Mouse (Mus musculus): ENCODE data around the gene Cacna2d3. TPM values are rescaled to one million over a fixed set of nuclear protein-coding genes. Genes with fewer than 3 reads are reported as not detected.

Cacna2d3 gene
- total RNA-seq, 1 experiment from 2014 or later: 3.7 TPM

GRCm38 (mm10) chr14:29491786-29492185, 229.9 kb downstream of the Cacna2d3 start:
- no peak for DNase-seq

DNA sequence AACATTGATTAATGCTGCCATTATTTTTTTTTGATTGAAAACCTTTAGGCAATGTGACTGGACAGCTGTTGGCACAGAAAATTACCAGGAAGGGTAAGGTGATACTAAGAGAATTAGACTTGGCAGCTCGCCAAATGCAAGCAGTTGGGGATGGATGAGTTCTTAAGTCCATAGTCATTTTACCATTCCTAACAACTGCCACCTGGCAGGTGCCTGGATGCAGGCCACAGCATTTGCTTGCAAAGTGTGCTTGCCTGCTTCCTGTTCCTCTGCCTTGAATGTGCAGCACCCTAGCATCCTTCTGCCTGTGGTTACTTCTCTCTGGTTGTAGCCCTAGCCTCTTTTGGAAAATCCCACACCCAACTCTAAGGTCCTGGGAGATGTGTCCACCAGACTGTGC, 236.2 kb downstream of the Cacna2d3 start:
- DNase-seq: no peak

- no peak for DNase-seq
Observed at GRCm38 (mm10) chr14:29478403-29478983, 243.2 kb downstream of the Cacna2d3 start.

- DNase-seq: no peak
Observed at GRCm38 (mm10) chr14:29464277-29464676, 257.4 kb downstream of the Cacna2d3 start.

- no peak for DNase-seq
Observed at GRCm38 (mm10) chr14:29449203-29449602, 272.5 kb downstream of the Cacna2d3 start.

DNA sequence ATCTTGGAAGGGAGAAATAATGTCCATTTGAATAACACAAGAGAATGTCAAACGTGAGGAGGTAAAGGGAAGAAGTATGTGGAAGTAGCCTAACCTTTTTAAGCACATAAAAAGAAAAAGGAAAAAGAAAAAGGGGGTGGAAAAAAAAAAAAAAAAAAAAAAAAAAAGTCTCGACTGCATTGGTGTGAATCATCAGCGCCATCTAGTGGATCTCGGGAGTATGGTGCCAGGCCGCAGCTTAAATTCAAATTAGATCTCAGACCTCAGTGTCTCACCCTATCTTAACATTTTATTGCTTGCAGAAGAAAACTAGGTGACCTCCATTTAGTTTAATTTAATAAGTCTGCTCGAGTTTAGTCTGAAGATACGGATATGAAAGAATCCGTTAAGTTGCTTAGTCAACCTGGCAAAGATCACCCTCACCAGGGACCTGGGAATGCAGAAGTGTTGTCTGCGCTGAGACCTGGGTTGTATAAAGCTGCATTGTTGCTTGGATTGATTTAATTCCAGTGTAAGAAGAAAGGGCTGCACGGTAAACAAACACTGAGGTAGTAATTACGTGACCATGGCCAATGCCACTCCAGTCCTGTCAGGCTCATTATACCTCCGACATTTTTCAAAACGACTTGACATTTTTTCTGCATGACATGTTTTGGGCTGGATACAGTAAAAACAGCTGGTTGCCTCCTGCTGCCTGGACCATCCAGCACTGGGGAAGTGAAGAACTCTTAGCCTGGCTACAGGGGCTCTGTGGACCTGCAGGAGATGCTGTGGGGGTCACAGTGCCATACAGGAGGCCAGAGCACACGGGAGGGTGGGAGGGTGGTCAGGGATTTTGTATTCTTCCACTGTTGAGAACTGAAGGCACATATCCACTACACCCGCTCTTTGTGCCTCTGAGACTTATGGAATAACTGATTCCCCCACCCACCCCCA, 278.3 kb downstream of the Cacna2d3 start:
- DNase-seq: peak; percentile 46

- no peak for DNase-seq
Observed at GRCm38 (mm10) chr14:29442476-29442875, 279.2 kb downstream of the Cacna2d3 start.

DNA sequence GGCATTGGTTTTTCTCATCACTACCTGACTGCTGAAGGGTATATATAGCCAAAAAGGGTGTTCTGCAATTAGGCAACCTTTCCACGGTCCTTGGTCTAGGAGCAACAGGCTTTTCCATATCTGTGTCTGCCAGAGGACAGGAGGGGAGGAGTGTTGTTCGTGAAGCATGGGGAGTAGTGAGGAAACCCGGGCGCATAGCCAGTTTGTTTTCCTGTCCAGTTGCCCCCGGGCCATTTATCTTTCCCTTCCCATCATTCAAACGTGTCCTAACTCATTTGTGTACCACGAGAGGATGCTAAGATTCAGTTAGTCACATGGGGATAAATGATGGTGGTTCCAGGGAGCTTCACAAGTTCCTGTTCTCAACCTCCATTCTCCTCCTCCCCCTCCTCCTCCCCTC, 283.0 kb downstream of the Cacna2d3 start:
- DNase-seq: no peak

DNA sequence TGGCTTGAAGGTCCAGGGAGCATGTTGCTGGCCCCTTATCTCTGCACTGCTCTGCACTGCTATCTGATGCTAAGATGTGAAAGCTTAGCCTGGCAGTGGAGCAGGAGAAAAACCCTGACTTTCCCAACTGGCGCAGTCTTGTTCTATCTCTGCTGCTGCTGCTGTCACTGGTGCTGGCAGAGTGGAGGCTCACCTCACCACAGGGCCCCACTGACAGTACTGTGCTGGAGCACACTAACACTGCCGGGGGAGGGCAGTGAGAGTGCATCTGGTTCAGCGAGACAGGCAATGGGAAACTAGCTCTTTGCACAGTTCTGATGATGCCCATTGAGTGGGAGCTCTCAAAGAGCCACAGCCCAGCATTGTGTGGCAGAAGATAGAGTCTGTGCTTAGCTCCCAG, 283.4 kb downstream of the Cacna2d3 start:
- no peak for DNase-seq

DNA sequence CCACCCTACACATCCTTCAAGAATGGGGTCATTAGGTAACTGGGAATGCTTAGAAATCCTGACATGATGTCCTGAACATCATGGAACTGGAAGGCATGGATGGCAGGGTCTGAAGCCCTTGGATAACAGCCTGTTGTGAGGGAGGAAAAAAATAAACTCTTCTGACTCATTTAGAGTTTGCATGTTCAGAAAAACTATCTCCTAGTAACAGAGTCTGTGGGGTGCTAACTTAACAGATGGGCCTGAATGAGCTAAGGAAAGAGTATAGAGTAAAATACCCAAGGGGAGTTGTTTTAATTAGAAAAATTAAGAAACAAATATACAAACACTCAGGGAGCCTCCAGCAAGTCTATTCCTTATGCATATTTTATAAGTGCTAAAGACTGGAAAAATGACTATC, 286.5 kb downstream of the Cacna2d3 start:
- no peak for DNase-seq

- DNase-seq: no peak
Observed at GRCm38 (mm10) chr14:29433716-29434115, 287.9 kb downstream of the Cacna2d3 start.

DNA sequence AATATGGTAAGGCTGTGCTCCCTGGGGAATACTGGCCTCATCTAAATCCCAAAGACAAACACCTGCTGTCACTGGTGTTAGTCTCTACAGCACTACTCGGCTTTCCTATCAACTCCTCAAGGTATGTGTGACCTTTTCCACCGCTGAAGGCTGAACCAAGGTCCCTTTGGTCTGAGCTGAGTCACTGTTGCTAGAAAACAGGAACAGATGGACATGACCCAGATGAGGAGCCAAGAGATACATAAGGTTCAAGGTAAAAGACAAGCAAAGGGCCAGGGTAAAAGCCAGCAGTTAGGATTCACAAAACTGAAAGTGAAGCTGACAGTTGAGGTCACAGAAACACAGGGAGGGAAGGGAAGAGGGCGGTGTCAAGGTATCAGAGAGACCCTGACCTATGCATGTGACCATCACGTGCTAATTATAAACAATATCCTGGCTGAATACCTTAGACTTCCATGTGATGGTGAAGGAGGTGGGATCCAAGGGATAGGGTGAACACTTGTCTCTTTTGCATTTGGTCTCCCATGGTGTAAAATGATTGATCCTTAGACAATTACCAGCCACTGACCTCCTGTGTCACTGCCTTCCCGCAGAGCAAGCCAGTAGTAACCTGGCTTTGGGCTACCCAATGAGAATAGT, 288.5 kb downstream of the Cacna2d3 start:
- DNase-seq: no peak

DNA sequence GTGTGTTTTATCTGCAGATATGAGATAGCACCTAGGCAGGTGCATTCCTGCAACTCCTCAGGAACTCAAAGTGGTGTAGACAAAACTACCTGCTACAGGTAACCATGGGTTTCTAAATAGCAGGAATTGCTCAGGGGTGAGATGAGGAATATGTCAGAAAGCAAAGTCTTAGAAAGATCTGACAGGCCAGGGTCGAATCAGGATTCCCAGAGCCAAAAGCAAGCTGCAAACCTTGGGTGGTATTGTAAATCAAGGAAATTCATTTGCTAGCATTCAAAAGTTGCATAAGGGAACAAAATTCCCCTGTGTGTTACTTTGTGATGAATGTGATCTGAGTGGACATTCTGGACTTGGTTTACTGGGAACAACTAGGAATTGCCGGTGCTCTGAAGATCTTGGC, 291.9 kb downstream of the Cacna2d3 start:
- DNase-seq: no peak

DNA sequence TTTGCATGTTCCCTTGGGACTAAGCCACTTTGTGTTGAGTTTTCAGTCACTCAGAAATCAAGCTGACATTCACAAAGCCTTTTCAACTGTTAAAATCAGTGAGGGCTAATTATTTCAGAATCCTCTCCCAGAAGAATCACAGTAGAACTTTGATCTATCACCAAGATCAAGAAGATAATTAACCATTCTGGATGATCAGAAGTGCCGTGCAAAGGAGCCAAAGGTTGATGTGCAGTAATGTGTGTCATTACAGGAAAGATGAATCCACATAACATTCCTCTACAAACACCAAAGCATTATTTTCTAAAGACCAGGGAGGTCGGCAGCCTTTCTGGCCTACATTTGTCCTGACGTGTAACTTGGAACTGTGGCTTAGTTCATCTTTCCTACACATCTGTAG, 296.0 kb downstream of the Cacna2d3 start:
- DNase-seq: no peak

DNA sequence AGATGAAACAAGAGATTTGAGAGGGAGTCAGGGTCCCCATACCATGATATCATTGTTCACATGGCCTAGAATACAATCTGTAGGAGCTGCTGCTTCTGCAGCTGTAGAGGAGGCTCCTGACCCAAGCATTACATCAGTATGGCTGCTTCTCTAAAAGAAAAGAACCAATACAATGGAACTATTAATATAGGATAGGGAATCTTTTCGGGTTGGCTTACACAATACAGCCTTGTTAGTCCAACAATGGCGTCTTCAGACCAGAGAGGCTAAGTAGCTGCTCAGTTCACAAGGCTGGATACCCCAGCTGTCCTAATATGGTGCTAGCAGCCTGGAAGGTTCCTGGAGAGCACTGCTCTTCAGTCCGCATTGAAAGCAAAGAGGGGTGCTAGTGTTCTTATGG, 296.5 kb downstream of the Cacna2d3 start:
- DNase-seq: no peak

GRCm38 (mm10) chr14:29405878-29406165, 315.8 kb downstream of the Cacna2d3 start:
- no peak for DNase-seq

GRCm38 (mm10) chr14:29405125-29405877, 316.4 kb downstream of the Cacna2d3 start:
- peak; percentile 11 for DNase-seq

- DNase-seq: no peak
Observed at GRCm38 (mm10) chr14:29403849-29404808, 317.5 kb downstream of the Cacna2d3 start.

GRCm38 (mm10) chr14:29402471-29402870, 319.2 kb downstream of the Cacna2d3 start:
- no peak for DNase-seq

DNA sequence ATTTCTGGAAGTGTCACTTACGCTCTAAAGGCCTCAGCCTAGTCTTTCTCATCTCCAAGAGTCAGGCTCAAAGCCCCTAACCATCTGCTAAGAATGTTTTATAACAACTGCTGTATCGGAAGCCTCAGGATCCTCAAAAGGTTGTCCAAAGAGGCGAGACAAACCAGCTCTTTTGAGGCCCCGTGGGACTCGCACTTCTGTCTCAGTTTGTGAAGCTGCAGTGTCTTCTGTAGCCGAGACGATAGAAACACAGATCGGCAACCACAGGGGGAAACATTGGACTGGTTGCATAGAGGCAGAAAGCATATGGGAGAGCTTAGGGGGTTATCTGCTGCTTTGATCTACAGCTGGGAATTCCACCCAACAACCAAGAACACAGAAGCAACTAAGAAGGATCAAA, 327.9 kb downstream of the Cacna2d3 start:
- no peak for DNase-seq

DNA sequence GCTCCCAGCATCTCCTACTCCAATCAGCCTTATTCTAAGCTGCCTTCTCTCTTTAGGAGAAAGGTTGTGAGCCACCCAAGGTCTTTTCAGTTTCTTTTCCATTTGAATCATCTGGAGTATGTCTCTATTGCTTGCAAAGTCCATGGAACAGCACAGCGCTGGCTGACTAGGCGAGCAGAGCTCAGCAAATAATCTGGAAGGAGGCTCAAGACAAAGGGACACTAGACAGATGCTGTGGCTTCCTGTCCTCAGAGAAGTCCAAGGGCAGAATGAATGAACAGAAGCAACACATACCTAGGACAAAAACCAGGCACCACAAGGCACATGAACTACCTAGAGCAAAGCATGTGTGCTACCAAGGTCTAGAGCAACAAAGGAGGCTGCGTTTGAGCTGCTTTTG, 328.8 kb downstream of the Cacna2d3 start:
- DNase-seq: no peak

DNA sequence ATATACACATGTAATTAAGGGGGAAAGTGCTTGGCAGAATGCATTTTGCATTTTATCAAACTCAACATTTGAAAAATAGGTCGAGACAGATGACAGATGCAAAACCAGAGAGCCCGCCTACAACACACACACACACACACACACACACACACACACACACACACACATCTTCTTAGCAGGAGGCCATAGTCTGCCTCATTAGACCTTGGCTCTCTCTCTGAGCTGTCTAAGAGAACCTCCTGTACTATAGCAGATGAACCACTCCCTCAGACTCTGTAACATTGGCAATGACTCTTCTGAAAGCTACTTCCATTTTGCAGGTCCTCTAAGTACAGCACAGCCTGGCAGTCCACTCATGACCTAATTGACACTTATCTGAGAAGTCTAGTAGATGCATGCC, 330.2 kb downstream of the Cacna2d3 start:
- DNase-seq: no peak
